Mouse (Mus musculus) thymus, adult 2 months (tissue): Measurements from ENCODE around the gene Olah.
A peak's percentile ranks its signal among the peaks of the same experiment; 100 is the strongest.

Experiments
- CTCF ChIP-seq: fragments of 200-500 bp; IDR thresholded peaks from 2 replicates; pipeline ENCODE4 v1.5.1; 2012; ENCODE audit warnings: mild to moderate bottlenecking, control low read depth, low read length, moderate library complexity, borderline replicate concordance; ENCODE audit not compliant: control insufficient read depth, poor library complexity, insufficient read depth; ENCODE audit errors: extremely low read depth
- POLR2A ChIP-seq: fragments of 200-500 bp; IDR thresholded peaks from 2 replicates; pipeline ENCODE4 v1.6.1; 2012; ENCODE audit warnings: mild to moderate bottlenecking, low read length, control low read depth, moderate library complexity; ENCODE audit not compliant: control insufficient read depth, poor library complexity, insufficient read depth; ENCODE audit errors: extremely low read depth

GRCm38 (mm10) chr2:3418883-3419431, 21.9 kb upstream of the Olah start:
- TF ChIP-seq CTCF (peak; percentile 61; the same call in 1 of the 2 replicates), POLR2A (no peak)
